Mouse (Mus musculus) spleen, adult 12 weeks (tissue): ENCODE data around the gene Srgap1.

ENCODE experiments used
- DNase-seq: peaks from one replicate; pipeline ENCODE4 v3.0.0; 2022; ENCODE audit warnings: low spot score

The Srgap1 gene

GRCm38 (mm10) chr10:122046904-122047726, at the start of gene Srgap1:
Srgap1 (minus strand) TSS chr10:122047315.
- no peak for DNase-seq

GRCm38 (mm10) chr10:122096462-122096979, 49.4 kb upstream of the Srgap1 start:
- no peak for DNase-seq

DNA sequence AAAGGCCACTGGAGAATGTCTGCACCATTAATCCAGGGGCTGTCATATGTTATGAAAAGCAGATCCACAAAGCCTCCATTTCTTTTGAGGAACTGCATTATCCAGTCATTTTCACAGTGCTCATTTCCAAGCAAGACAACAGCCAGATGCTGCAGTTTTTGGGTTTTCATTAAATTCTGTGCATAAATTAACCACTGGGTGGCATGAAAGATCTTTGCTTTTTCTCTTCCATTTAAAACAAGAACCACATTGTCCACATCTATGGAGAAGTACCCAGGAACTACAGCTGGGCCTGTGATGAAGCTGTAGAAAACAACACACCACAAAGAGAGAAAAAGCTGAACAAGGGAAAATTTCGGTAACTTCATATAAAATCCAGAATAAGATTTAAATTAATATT, 43.4 kb upstream of the Srgap1 start:
- no peak for DNase-seq

DNA sequence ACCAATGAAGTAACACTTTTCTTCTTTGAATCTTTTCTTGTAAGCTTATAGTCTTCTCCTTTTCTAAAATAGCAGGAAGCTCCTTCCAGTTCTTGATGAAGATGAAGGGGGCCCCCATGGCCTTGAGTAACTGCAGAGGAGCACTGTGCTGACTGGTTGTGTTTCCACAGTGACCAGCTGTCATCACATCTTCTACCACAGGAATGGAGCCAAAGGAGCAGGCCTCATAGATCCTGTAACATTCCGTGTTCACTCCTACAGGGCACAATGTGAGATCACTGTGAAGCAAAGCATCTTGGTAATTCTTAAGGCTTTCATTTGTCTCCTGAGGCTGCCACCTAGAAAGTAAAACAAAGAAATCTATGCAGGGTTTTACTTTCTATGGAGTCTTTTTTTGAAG, 34.2 kb upstream of the Srgap1 start:
- no peak for DNase-seq

DNA sequence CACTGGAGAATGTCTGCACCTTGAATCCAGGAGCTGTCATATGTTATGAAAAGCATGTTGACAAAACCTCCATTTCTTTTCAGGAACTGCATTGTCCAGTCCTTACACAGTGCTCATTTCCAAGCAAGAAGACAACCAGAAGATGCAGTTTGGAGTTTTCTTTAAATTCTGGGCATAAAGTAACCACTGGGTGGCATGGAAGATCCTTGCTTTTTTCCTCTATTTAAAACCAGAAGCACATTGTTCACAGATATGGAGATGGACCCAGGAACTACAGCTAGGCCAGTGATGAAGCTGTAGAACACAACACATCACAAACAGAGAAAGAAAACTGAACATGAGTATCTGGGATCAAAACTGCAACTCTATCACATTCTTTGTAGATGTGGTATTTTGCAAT, 22.0 kb upstream of the Srgap1 start:
- no peak for DNase-seq

- no peak for DNase-seq
Observed at GRCm38 (mm10) chr10:122055826-122056225, 8.7 kb upstream of the Srgap1 start.

DNA sequence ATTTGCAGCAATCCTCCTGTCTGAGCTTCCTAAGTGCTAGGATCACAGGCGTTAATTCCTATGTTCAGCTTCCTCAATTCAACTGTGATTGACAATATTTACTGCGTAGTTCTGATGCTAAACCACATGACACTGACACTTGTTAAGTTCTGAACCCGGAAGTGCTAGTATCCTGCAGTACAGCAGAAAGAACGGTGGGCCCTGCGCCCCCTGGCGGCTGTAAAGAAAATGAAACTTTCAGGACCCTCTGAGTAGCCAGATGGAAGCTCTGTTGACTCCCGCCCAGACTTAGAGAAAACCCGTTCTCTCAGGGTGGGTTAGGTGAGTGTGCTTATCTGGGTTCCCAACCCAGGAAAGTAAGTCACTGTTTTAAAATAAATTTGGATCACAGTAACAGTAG, 7.4 kb upstream of the Srgap1 start:
- peak; percentile 10 for DNase-seq

DNA sequence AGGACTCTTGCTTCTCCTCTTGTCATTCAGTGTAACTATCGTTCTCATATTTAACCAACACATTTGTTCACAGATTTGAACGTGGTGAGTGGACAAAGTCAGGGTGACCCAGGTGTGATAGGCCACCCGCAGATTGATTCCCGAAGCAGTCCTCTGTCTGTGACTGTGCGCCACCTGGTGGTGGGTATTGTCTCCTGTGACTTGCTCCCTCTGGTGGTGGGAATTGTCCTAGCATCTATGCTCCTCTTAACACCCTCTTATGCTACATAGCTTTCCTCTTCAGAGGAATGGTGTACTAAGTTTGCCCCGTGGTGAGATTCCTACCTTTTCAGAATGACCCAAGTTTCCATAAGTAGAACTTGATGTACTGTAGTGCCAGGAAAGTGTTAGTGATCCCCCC, 4.7 kb upstream of the Srgap1 start:
- peak; percentile 67 for DNase-seq

DNA sequence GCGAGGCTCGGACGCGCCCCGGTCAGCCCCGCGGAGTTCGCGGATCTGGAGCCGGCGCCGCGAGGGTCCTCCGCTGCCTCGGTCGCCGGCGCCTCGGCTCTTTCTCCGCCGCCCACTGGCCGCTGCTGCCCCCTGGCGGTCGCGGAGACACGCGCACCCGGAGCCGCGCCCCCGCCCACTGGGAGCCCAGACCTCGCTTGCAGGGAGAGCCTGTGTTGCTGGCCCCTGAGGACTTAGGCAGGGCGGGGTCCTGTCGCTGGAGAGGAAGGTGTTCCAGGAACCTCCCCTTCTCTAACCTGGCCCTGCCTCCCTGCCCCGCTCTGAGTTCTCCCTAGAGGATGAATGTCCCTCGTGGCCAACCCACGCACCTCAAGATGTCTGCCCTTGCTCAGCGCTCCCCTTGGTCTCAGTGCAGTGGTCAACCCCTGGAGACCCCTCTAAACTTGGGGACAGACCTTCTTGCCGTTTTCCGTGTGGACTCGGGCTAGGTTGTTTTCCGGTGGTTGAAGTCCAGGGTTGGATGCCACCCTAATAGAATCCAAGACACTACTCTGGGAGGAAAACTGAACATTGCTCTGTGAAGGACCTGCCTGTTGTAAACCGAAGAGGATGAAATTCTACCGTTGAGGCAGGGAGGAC, 731 bp upstream of the Srgap1 start:
- DNase-seq: peak; percentile 47

GRCm38 (mm10) chr10:122046511-122046903, 608 bp downstream of the Srgap1 start:
- no peak for DNase-seq

DNA sequence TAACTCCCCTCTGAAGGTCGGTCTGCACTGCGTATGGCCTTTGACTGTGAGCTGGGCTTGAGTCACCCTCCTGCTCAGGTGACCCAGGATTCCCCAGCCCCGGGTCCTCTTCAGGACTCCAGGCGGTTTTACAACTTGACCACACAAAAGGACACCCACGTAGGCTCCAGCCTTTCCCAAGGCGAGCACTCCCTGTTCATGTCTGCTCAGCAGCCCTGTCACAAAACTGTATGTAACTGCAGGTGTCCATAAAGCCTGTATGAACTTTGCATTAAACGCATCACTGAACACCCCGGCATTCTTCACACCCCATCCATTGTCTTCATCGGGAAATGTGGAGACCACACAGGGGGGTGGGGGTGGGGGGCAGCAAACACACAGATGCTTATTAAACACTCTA, 1.2 kb downstream of the Srgap1 start:
- DNase-seq: no peak

DNA sequence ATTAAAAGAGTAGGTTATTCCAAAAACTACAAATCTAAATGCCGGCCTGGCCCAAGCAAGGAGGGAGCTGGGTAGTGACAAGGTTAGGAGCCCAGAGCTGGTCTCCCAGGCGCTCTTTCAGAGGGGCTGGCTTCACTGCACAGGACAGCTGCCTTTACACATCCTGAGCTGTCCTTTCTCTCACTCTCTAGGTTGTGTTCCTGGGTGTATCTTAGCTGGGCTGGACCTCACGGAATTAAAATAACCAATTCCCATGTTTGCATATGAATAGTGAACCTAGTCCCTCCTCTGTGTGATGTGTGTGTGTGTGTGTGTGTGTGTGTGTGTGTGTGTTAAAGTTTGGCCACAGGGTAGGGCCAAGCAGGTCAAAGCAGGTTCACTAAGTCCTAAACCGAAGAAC, 2.2 kb downstream of the Srgap1 start:
- DNase-seq: no peak

- DNase-seq: peak; percentile 7
Observed at GRCm38 (mm10) chr10:122040372-122040771, 6.7 kb downstream of the Srgap1 start.

GRCm38 (mm10) chr10:122039566-122039965, 7.5 kb downstream of the Srgap1 start:
- no peak for DNase-seq

GRCm38 (mm10) chr10:122038554-122038953, 8.6 kb downstream of the Srgap1 start:
- DNase-seq: no peak

GRCm38 (mm10) chr10:122033271-122033670, 13.8 kb downstream of the Srgap1 start:
- DNase-seq: no peak

DNA sequence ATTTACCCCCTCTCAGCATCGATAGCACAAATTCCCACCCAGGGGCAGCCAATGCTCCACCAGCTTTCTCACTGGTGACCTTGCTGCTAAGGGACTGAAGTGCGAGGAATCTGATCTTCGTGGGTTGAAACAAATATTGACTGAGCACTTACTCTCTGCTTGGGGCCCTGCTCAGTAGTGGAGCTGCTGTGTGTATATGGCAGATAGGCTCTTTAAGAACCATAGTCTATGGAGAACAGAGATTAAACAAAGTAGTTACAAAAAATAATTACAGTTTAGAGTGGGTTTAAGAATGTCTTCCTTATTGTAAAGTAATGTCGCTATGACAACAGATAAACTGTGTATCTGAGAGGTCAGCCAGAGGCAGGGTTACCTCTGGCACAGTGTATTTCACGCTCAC, 16.7 kb downstream of the Srgap1 start:
- DNase-seq: no peak

DNA sequence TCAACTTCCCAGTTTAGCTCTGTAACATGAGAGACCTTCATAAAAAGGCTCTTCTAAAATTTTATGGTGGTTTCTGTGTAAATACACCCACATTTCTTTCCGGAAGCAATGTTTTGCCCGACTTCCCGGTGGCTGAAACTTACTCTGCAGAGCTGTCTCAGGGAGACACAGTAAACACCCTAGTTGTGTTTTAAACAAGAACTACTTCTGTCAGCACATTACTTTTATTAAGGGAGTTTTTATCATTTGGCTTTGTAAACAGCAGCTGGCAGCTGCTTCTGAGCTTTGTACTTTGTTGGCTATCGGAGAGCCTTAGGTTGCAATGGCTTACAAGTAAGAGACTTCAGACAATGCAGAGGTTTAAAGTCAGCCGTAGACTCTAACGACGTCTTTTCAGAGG, 17.4 kb downstream of the Srgap1 start:
- no peak for DNase-seq

DNA sequence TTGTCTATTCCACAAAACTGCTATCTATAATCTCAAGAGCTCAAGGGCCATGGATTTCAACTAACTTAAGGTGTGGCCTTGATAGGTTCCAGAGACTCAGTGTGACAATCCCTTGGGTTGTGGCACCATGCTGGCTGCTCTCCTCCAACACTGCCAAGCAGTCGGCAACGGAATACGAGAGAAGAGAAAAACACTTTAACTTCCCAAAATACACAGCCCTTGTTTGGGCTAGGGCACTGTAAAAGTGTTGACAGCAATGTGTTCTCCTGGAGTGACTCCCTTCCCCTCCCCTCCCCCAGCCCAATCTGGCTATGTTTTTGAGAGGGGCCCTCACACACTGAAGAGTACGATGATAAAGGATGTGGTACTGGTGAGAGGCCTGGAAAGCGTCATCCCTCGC, 21.9 kb downstream of the Srgap1 start:
- no peak for DNase-seq

DNA sequence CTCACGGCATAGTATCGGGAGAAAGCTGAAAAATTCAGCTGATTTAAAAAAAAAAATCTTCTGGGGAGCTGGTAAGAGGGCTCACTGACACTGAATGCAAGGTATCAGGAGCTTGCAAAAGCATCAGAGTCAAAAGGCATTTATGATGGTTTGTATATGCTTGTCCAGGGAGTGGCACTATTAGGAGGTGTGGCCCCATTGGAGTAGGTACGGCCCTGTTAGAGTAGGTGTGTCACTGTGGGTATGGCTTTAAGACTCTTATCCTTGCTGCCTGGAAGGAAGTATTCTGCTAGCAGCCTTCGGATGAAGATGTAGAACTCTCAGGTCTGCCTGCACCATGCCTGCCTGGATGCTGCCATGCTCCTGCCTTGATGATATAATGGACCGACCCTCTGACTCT, 26.2 kb downstream of the Srgap1 start:
- DNase-seq: no peak

GRCm38 (mm10) chr10:122020255-122020654, 26.9 kb downstream of the Srgap1 start:
- DNase-seq: no peak

GRCm38 (mm10) chr10:122018594-122019048, 28.5 kb downstream of the Srgap1 start:
- no peak for DNase-seq

GRCm38 (mm10) chr10:122017743-122018142, 29.4 kb downstream of the Srgap1 start:
- DNase-seq: no peak
